Comparison of ENCODE assay signal across 9 mouse cellular contexts in genomic region chr10:83729492-83729891, GRCm38 (mm10). TPM values are rescaled to one million over a fixed set of nuclear protein-coding genes. Genes with fewer than 3 reads are reported as not detected.
DNase-seq lines count a peak whose midpoint lies in the region; ATAC-seq lines count a peak whose summit lies in the region.
"Had no signal": no experiment of that assay in that cellular context is flagged by ENCODE, and none has a peak within 500 bp of the region (broad histone marks: within the 10 kb centered on the region; RNA-seq: fewer than 3 reads in every experiment).

No protein-coding gene starts in this region.

- H3K27me3 ChIP-seq in heart, embryonic 11.5 days (ENCODE audit: control insufficient read depth, insufficient read depth, low read length): no peaks in the 10 kb centered on the region
- no peaks in the 10 kb centered on the region for H3K27me3 ChIP-seq in midbrain, embryonic 13.5 days

- no peaks in the 10 kb centered on the region for H3K4me1 ChIP-seq in heart, embryonic 11.5 days (ENCODE audit: control insufficient read depth, insufficient read depth, low read length)
- no peaks in the 10 kb centered on the region for H3K4me1 ChIP-seq in midbrain, embryonic 13.5 days (replicated peaks)

- H3K9ac ChIP-seq in heart, embryonic 11.5 days (ENCODE audit: low read depth, low read length): no peak overlapping the region
- no peak overlapping the region for H3K9ac ChIP-seq in midbrain, embryonic 13.5 days (replicated peaks)

- 26% methylated on average over 7 of the region's 7 CpGs for WGBS in heart, embryonic 11.5 days (ENCODE audit: insufficient replicate concordance)
- WGBS in midbrain, embryonic 13.5 days: 42% methylated on average over 7 of the region's 7 CpGs

- 0 out of 2 replicates have a peak, but pooled peaks cover 2% of the 10 kb centered on the region for H3K9me3 ChIP-seq in heart, embryonic 11.5 days (replicated peaks; ENCODE audit: control insufficient read depth, low read length)
- no peaks in the 10 kb centered on the region for H3K9me3 ChIP-seq in midbrain, embryonic 13.5 days

- no peak overlapping the region for H3K4me2 ChIP-seq in heart, embryonic 11.5 days
- no peak overlapping the region for H3K4me2 ChIP-seq in midbrain, embryonic 13.5 days (replicated peaks)

- no peak for ATAC-seq in heart, embryonic 11.5 days (replicated peaks; ENCODE audit: insufficient number of reproducible peaks, low FRiP score, low TSS enrichment)
- peak; percentile 60 for ATAC-seq in inflammation-experienced regulatory T-cells, adult 6 months
- peak; percentile 41; the same call in 1 of the 2 replicates for ATAC-seq in midbrain, embryonic 13.5 days

- peak; percentile 96 for DNase-seq in heart, adult 11 months
- peak; percentile 95 to 98 for DNase-seq in cerebellum, postnatal 25 days
- DNase-seq in gastrocnemius, adult 18-20 months (ENCODE audit: low spot score): peak; percentile 86
- peak; percentile 50 to 93 for DNase-seq in left cerebral cortex, adult 8-10 months (ENCODE audit: low spot score in 2 of 2)
- peak; percentile 60 for DNase-seq in skeletal muscle tissue, adult 2 months (ENCODE audit: low read depth, low spot score)

- no peaks in the 10 kb centered on the region for H3K36me3 ChIP-seq in heart, embryonic 11.5 days (ENCODE audit: control insufficient read depth, insufficient read depth, low read length)
- no peaks in the 10 kb centered on the region for H3K36me3 ChIP-seq in midbrain, embryonic 13.5 days

- H3K27ac ChIP-seq in heart, embryonic 11.5 days (ENCODE audit: low read depth, low read length): no peak overlapping the region
- H3K27ac ChIP-seq in midbrain, embryonic 13.5 days: no peak overlapping the region

- H3K4me3 ChIP-seq in heart, embryonic 11.5 days (ENCODE audit: low read depth, low read length): no peak overlapping the region
- H3K4me3 ChIP-seq in midbrain, embryonic 13.5 days (replicated peaks): no peak overlapping the region
- H3K4me3 ChIP-seq: myocyte had no signal

RNA-seq across cellular contexts. Expression of gene 1500009L16Rik, which starts 6.8 kb away (rescaled TPM):
- 20.2 and 20.5 TPM in 2 replicates for polyA plus RNA-seq in heart, embryonic 11.5 days (2014; fragmentation: Nextera tagmentation; extraction: Ambion mirVana)
- under 1 TPM; 0.27 to 0.88 TPM for total RNA-seq in gastrocnemius, adult 18-20 months (2021)
- polyA plus RNA-seq in inflammation-experienced regulatory T-cells, adult 6 months (2017; shearing (Covaris generic)): 10 to 100 TPM in 1 of 3 experiments, 1 to 10 TPM in 2; 1.8 to 38.5 (median 2.7) TPM
- total RNA-seq in left cerebral cortex, adult 8-10 months (2022): 10 to 100 TPM; 17.7 to 20.8 (median 19.3) TPM
- 50.8 and 54.5 TPM in 2 replicates for polyA plus RNA-seq in midbrain, embryonic 13.5 days (2015; fragmentation: Nextera tagmentation; extraction: Ambion mirVana)
- polyA plus RNA-seq: myocyte had no signal
